Mouse (Mus musculus) liver, embryonic 11.5 days (tissue): Measurements from ENCODE around the gene 6030458C11Rik. TPM values are rescaled to one million over a fixed set of nuclear protein-coding genes. Genes with fewer than 3 reads are reported as not detected.

ENCODE experiments used
- ATAC-seq: fragments of 200-750 bp; cut with Nextera tagmentation; replicated peaks from 2 replicates; pipeline ENCODE4 v1.8.0; 2017; ENCODE audit warnings: moderate number of reproducible peaks, mild to moderate bottlenecking, moderate TSS enrichment, moderate library complexity; ENCODE audit not compliant: low FRiP score
- DNase-seq: peaks from one replicate; pipeline ENCODE4 v3.0.0-alpha.2; 2017; ENCODE audit warnings: low spot score
- H3K27ac ChIP-seq: fragments of 300-500 bp; sonication (generic); 2 replicates; pipeline ENCODE4 v1.5.1; 2014; ENCODE audit warnings: mild to moderate bottlenecking, low read depth, low read length, control low read depth
- H3K27me3 ChIP-seq: fragments of 300-500 bp; sonication (generic); replicated peaks from 2 replicates; pipeline ENCODE4 v1.6.1; 2014; ENCODE audit warnings: low read length, mixed read lengths; ENCODE audit not compliant: control insufficient read depth, insufficient read depth
- H3K36me3 ChIP-seq: fragments of 300-500 bp; sonication (generic); 2 replicates; pipeline ENCODE4 v1.6.1; 2014; ENCODE audit warnings: mild to moderate bottlenecking, low read length, moderate library complexity, mixed read lengths; ENCODE audit not compliant: control insufficient read depth, insufficient read depth
- H3K4me1 ChIP-seq: fragments of 300-500 bp; sonication (generic); replicated peaks from 2 replicates; pipeline ENCODE4 v1.6.1; 2014; ENCODE audit warnings: low read length, mixed read lengths; ENCODE audit not compliant: control insufficient read depth, insufficient read depth
- H3K4me2 ChIP-seq: fragments of 300-500 bp; sonication (generic); 2 replicates; pipeline ENCODE4 v1.6.1; 2014; ENCODE audit warnings: mild to moderate bottlenecking, control low read depth, moderate library complexity
- H3K4me3 ChIP-seq: fragments of 300-500 bp; sonication (generic); 2 replicates; pipeline ENCODE4 v1.5.1; 2014; ENCODE audit warnings: low read depth, low read length, control low read depth
- H3K9ac ChIP-seq: fragments of 300-500 bp; sonication (generic); 2 replicates; pipeline ENCODE4 v1.6.1; 2014; ENCODE audit warnings: low read depth, low read length, control low read depth
- H3K9me3 ChIP-seq: fragments of 300-500 bp; sonication (generic); 2 replicates; pipeline ENCODE4 v1.6.1; 2016; ENCODE audit warnings: low read length, inconsistent platforms, mixed read lengths; ENCODE audit not compliant: control insufficient read depth
- WGBS: fragments of 180-500 bp; shearing (Covaris S2); extraction: QIAGEN DNeasy Blood & Tissue Kit; methylation state at CpG from one replicate; pipeline ENCODE4 v1.1.7; 2014; 5-methylcytosine and 5-hydroxymethylcytosine counted together
- polyA plus RNA-seq: library from polyadenylated mRNA; unstranded; fragments of >200 nt; fragmentation: Nextera tagmentation; extraction: Ambion mirVana; gene quantifications from 2 replicates; pipeline ENCODE4 v1.2.1, GENCODE M21; 2014

6030458C11Rik gene
- polyA plus RNA-seq, 1 experiment from 2014 or later = 60.1 TPM

DNA sequence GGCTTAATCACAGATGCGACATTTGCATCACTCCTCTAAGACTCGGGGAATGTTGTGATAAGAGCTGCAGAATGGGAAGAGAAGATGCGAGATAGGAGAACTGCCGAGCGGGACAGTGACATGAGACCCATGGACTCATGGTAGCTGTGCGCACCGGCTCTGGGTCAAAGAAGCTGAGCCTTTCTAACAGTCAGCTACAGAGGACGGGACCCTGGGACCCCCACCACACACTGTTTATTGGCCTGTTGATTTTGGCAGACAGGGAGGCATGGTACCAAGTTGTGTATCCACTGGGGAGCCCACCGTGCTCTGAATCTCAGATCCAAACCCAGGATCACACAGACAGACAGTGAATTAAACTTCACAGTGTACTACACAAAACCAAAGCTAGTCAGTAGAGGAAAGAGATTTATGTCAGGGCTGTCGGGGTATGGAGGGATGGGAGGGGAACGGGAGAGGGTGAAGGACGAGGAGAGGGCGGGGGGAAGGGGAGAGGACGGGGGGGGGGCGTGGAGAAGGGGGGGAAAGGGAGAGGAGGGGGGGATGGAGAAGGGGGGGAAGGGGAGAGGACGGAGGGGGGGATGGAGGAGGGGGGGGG lies 42.6 kb downstream of the 6030458C11Rik start:
- no peak overlapping the region for H3K27ac ChIP-seq
- no peaks in the 10 kb centered on the region for H3K9me3 ChIP-seq
- no peaks in the 10 kb centered on the region for H3K36me3 ChIP-seq
- no peak overlapping the region for H3K4me3 ChIP-seq
- H3K27me3 ChIP-seq = no peaks in the 10 kb centered on the region
- H3K4me1 ChIP-seq = no peaks in the 10 kb centered on the region
- ATAC-seq (no peak), DNase-seq (no peak)
- WGBS = 55% methylated on average over 13 of the region's 16 CpGs
- H3K4me2 ChIP-seq = no peak overlapping the region
- no peak overlapping the region for H3K9ac ChIP-seq

DNA sequence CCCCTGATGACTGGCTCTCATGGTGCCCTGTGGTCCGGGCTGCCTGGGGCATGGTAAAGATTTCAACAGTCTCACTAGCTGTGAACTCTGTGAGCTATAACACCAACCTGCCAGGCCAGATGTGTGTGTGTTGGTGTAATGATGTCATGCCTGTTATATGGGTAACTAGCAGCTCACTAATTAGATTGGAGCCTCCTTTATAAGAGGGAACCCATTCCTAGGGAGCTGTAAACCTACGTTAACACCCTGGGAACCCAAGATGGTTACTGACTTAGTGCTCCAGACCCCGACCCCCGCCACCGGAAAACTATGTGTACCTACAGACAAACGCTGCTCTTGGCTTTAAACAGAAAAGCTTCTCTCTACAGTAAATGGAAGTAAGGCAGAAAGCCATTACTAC lies 43.2 kb downstream of the 6030458C11Rik start:
- ATAC-seq = no peak
- 76% methylated on average over 6 of the region's 6 CpGs for WGBS

GRCm38 (mm10) chr15:12774149-12774753 lies 50.2 kb downstream of the 6030458C11Rik start:
- no peak overlapping the region for H3K9ac ChIP-seq
- ATAC-seq = no peak
- no peak overlapping the region for H3K4me3 ChIP-seq

More for the DNA sequence above, 43.2 kb downstream of the 6030458C11Rik start:
- no peak overlapping the region for H3K27ac ChIP-seq
- no peak overlapping the region for H3K4me3 ChIP-seq
- H3K27me3 ChIP-seq = no peaks in the 10 kb centered on the region
- H3K4me1 ChIP-seq = no peaks in the 10 kb centered on the region
- H3K4me2 ChIP-seq = no peak overlapping the region
- no peaks in the 10 kb centered on the region for H3K36me3 ChIP-seq
- no peaks in the 10 kb centered on the region for H3K9me3 ChIP-seq
- DNase-seq = no peak
- H3K9ac ChIP-seq = no peak overlapping the region

DNA sequence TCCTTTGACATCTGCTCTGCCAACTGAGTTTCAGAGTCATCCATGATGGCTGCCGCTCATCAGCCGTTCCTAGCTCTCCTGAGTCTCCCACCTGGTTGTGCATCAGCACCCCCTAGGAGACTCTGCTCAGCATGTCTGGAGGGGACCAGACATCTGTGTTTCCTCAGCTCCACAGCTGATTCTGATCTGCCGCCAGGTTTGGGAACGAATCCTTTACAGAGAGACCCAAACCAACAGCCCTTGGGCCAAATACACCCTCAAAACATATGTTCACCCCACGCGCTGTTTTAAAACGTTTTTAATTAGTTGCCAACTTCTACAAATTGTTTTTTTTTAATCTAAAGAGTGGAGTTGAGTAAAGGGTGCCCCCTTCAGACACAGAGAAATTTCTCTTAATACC lies 53.5 kb downstream of the 6030458C11Rik start:
- DNase-seq (no peak), ATAC-seq (no peak)
- H3K4me3 ChIP-seq = no peak overlapping the region
- no peaks in the 10 kb centered on the region for H3K27me3 ChIP-seq
- 76% methylated on average over 7 of the region's 7 CpGs for WGBS
- no peaks in the 10 kb centered on the region for H3K9me3 ChIP-seq
- H3K4me1 ChIP-seq = peaks cover 5% of the 10 kb centered on the region; the same call in 1 of the 2 replicates
- no peak overlapping the region for H3K27ac ChIP-seq
- no peaks in the 10 kb centered on the region for H3K36me3 ChIP-seq
- no peak overlapping the region for H3K4me2 ChIP-seq
- H3K9ac ChIP-seq = no peak overlapping the region

More at GRCm38 (mm10) chr15:12774149-12774753, 50.2 kb downstream of the 6030458C11Rik start:
- no peak overlapping the region for H3K27ac ChIP-seq
- 72% methylated on average over 11 of the region's 11 CpGs for WGBS
- H3K36me3 ChIP-seq = no peaks in the 10 kb centered on the region
- no peak for DNase-seq
- no peaks in the 10 kb centered on the region for H3K4me1 ChIP-seq
- no peaks in the 10 kb centered on the region for H3K27me3 ChIP-seq
- H3K4me2 ChIP-seq = no peak overlapping the region
- H3K9me3 ChIP-seq = no peaks in the 10 kb centered on the region

GRCm38 (mm10) chr15:12766848-12767247 lies 57.6 kb downstream of the 6030458C11Rik start:
- Histone ChIP-seq H3K36me3 (no peaks in the 10 kb centered on the region), H3K9ac (no peak overlapping the region), H3K4me1 (peaks cover 5% of the 10 kb centered on the region; the same call in 1 of the 2 replicates), H3K4me3 (no peak overlapping the region), H3K4me2 (no peak overlapping the region), H3K27me3 (no peaks in the 10 kb centered on the region), H3K27ac (no peak overlapping the region), H3K9me3 (no peaks in the 10 kb centered on the region)
- ATAC-seq = no peak
- WGBS = 38% methylated on average over 4 of the region's 4 CpGs
- DNase-seq = no peak

DNA sequence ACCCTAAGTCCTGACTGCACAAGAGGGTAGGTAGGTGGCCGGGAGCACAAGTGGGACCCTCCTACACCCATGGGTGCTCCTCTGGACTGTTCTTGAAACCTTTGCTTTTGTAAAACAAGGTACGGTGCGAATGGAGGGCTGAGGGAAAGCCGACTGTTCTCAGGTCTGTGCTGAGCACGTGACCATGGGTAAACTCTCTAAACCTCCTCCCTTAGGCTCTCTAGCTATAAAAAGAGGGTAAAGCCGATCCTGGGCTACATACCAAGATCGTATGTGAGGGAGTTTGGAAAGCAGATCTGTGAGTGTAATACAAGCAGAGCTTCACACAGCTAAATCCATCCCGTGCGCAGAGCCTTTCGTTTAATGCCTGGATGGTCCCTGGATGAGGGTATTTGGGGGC lies 61.3 kb downstream of the 6030458C11Rik start:
- Histone ChIP-seq H3K9ac (no peak overlapping the region), H3K27me3 (no peaks in the 10 kb centered on the region), H3K4me3 (no peak overlapping the region), H3K4me1 (peaks cover 5% of the 10 kb centered on the region; the same call in 1 of the 2 replicates), H3K27ac (no peak overlapping the region), H3K36me3 (no peaks in the 10 kb centered on the region), H3K9me3 (no peaks in the 10 kb centered on the region), H3K4me2 (no peak overlapping the region)
- DNase-seq (no peak), ATAC-seq (no peak)
- 74% methylated on average over 10 of the region's 10 CpGs for WGBS

DNA sequence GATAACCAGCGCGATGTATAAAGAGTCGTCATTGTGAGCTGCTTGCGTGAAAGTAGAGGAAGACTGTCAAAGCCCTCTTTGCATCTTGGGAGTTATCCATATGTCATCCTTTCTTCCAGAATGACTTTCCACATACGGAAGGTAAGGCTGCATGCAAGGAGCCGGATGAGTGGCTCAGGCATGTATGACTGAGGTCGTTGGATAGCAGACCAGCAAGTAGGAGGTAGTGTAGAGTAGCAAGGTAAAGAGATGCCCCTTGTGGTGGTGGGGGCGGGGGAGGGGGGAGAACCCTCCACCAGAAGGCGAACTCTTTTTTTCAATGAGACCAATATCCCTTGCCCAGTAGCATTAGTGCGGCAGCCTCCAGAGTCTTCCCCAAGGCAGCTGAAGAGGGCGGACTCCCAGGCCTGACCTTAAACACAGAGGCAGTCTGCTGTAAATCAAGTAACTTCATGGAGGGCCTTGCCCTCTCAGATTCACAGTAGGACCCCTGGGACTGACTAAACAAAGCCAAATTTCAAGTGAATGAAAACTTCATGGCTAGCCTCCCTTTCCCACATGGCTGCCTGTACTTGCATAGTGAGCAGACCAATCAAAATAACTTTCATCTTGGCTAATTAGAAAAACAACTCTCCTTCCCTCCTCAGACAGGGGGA lies 62.1 kb downstream of the 6030458C11Rik start:
- H3K9ac ChIP-seq = no peak overlapping the region
- DNase-seq (no peak), ATAC-seq (no peak)
- no peaks in the 10 kb centered on the region for H3K27me3 ChIP-seq
- H3K36me3 ChIP-seq = no peaks in the 10 kb centered on the region
- H3K4me3 ChIP-seq = no peak overlapping the region
- peaks cover 5% of the 10 kb centered on the region; the same call in 1 of the 2 replicates for H3K4me1 ChIP-seq
- 80% methylated on average over 11 of the region's 11 CpGs for WGBS
- no peaks in the 10 kb centered on the region for H3K9me3 ChIP-seq
- no peak overlapping the region for H3K27ac ChIP-seq
- no peak overlapping the region for H3K4me2 ChIP-seq

- no peak overlapping the region for H3K27ac ChIP-seq
Measured at GRCm38 (mm10) chr15:12760747-12761146, 63.7 kb downstream of the 6030458C11Rik start.

More at GRCm38 (mm10) chr15:12760747-12761146, 63.7 kb downstream of the 6030458C11Rik start:
- Histone ChIP-seq H3K4me2 (no peak overlapping the region), H3K9ac (no peak overlapping the region), H3K36me3 (no peaks in the 10 kb centered on the region), H3K27me3 (no peaks in the 10 kb centered on the region), H3K9me3 (no peaks in the 10 kb centered on the region), H3K4me1 (no peaks in the 10 kb centered on the region), H3K4me3 (no peak overlapping the region)
- 86% methylated on average over 6 of the region's 6 CpGs for WGBS
- no peak for ATAC-seq
- no peak for DNase-seq
